Mouse (Mus musculus): ENCODE measurements at regions not wholly inside any gene's neighbourhood (a gene's known extent, or its start where the extent isn't known, plus 50 kb on each side); places are given as distances from the start of the nearest gene placed in this dataset.

- Histone ChIP-seq H3K4me2 (no peak overlapping the region), H3K9ac (no peak overlapping the region), H3K9me3 (replicated peaks) (no peaks in the 10 kb centered on the region), H3K4me3 (no peak overlapping the region), H3K36me3 (no peaks in the 10 kb centered on the region), H3K4me1 (replicated peaks) (0 out of 2 replicates have a peak, but pooled peaks cover 9% of the 10 kb centered on the region), H3K27ac (ENCODE audit: poor library complexity, severe bottlenecking) (no peak overlapping the region), H3K27me3 (replicated peaks) (no peaks in the 10 kb centered on the region)
- WGBS: 95% methylated on average over 3 of the region's 3 CpGs
- no peak for ATAC-seq (ENCODE audit: insufficient number of reproducible peaks, low FRiP score)
Measured at GRCm38 (mm10) chr2:128436378-128436777, 154.6 kb upstream of the Spdye4c start.

GRCm38 (mm10) chr2:128437698-128438097 lies 153.3 kb upstream of the Spdye4c start:
- H3K4me3 ChIP-seq: no peak overlapping the region
- no peak overlapping the region for H3K27ac ChIP-seq (ENCODE audit: poor library complexity, severe bottlenecking)
- 39% methylated on average over 7 of the region's 7 CpGs for WGBS
- H3K4me2 ChIP-seq: no peak overlapping the region
- H3K9me3 ChIP-seq (replicated peaks): no peaks in the 10 kb centered on the region
- no peaks in the 10 kb centered on the region for H3K27me3 ChIP-seq (replicated peaks)
- 0 out of 2 replicates have a peak, but pooled peaks cover 9% of the 10 kb centered on the region for H3K4me1 ChIP-seq (replicated peaks)
- no peak overlapping the region for H3K9ac ChIP-seq
- no peaks in the 10 kb centered on the region for H3K36me3 ChIP-seq
- 0 out of 2 replicates have a peak, but pooled peaks have one; percentile 39 for ATAC-seq (ENCODE audit: insufficient number of reproducible peaks, low FRiP score)

DNA sequence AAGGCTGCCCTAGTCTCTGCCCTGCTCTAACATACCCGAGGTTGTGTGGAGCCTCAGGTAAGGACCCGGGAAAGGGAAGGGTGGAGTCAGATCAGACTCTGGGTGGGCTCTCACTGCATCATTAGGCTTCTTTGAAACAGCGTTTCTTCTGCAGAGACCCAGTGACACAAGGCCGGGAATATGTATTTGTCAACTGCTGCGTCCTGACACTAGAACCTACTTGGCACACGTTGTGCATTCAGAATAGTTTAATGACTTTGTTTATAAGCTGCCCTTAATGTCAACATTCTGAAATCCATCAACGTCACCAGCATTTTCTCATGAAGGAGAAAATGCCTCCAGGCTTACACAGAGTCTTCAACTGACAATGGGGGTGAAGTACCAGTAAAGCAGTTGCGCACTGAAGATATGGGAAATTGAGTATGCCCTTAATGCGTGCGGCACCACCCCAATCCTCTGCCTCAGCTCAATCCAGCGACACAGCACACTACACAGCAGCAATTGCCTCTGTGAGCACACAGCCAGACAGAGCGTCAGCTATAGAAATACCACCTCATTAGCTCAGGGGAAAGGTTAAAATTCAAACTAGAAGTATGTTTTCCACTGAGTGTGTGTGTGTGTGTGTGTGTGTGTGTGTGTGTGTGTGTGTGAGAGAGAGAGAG lies 152.7 kb upstream of the Spdye4c start:
- Histone ChIP-seq H3K4me3 (no peak overlapping the region), H3K4me2 (no peak overlapping the region)
- WGBS: 66% methylated on average over 12 of the region's 12 CpGs

DNA sequence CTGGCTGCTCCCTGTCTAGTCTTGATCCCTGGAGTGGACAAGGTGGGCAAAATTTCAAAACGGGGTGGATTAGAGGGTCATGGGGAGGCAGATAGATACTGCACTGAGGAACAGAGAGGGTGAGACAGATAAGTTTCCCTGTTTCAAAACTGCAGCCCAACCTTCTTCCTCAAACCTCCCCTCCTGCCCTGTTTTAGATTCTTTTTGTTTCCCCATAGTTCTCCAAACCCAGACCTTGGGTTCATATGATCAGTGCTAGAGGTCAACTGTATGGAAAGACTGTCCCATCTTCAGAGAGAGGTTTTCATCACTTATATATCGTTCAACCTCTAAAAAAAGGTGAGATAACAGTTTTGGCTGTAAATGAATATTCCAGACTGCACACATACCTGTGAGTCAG lies 152.1 kb upstream of the Spdye4c start:
- H3K4me3 ChIP-seq: no peak overlapping the region
- no peaks in the 10 kb centered on the region for H3K9me3 ChIP-seq (replicated peaks)
- no peaks in the 10 kb centered on the region for H3K27me3 ChIP-seq (replicated peaks)
- WGBS: 54% methylated on average over 2 of the region's 2 CpGs
- H3K27ac ChIP-seq (ENCODE audit: poor library complexity, severe bottlenecking): no peak overlapping the region
- no peak overlapping the region for H3K4me2 ChIP-seq
- H3K36me3 ChIP-seq: no peaks in the 10 kb centered on the region
- no peak for ATAC-seq (ENCODE audit: insufficient number of reproducible peaks, low FRiP score)
- 0 out of 2 replicates have a peak, but pooled peaks cover 9% of the 10 kb centered on the region for H3K4me1 ChIP-seq (replicated peaks)
- no peak overlapping the region for H3K9ac ChIP-seq

More for the DNA sequence above, 152.7 kb upstream of the Spdye4c start:
- Histone ChIP-seq H3K4me1 (replicated peaks) (0 out of 2 replicates have a peak, but pooled peaks cover 9% of the 10 kb centered on the region), H3K27ac (ENCODE audit: poor library complexity, severe bottlenecking) (no peak overlapping the region), H3K27me3 (replicated peaks) (no peaks in the 10 kb centered on the region), H3K36me3 (no peaks in the 10 kb centered on the region), H3K9me3 (replicated peaks) (no peaks in the 10 kb centered on the region), H3K9ac (no peak overlapping the region)
- no peak for ATAC-seq (ENCODE audit: insufficient number of reproducible peaks, low FRiP score)

DNA sequence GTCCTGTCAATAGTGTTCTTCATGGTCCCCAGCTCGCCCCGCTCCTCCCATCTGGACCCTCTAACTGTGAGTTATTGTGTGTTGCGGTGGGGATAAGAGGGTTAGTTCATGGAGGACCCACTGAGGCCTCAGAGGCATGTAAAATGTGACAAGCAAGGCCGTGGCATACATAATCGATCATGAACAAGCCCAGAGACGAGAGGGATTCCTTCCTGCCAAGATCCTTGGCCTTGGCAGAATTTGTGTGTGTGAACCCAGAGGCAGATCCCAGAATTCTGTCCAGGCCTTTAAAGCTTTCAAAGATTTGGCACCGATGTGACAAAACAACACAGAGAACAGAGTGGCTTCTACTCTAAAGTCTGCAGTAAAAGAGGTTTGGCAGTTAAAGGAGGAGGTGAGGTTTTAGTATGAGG lies 146.4 kb upstream of the Spdye4c start:
- H3K4me2 ChIP-seq: no peak overlapping the region
- no peaks in the 10 kb centered on the region for H3K4me1 ChIP-seq (replicated peaks)
- no peaks in the 10 kb centered on the region for H3K36me3 ChIP-seq
- no peaks in the 10 kb centered on the region for H3K27me3 ChIP-seq (replicated peaks)
- H3K27ac ChIP-seq (ENCODE audit: poor library complexity, severe bottlenecking): no peak overlapping the region
- no peak overlapping the region for H3K4me3 ChIP-seq
- H3K9me3 ChIP-seq (replicated peaks): no peaks in the 10 kb centered on the region
- no peak overlapping the region for H3K9ac ChIP-seq
- 86% methylated on average over 7 of the region's 7 CpGs for WGBS
- no peak for ATAC-seq (ENCODE audit: insufficient number of reproducible peaks, low FRiP score)

GRCm38 (mm10) chr2:128445443-128445842 lies 145.6 kb upstream of the Spdye4c start:
- H3K4me2 ChIP-seq: no peak overlapping the region
- H3K36me3 ChIP-seq: no peaks in the 10 kb centered on the region
- no peaks in the 10 kb centered on the region for H3K9me3 ChIP-seq (replicated peaks)
- no peak overlapping the region for H3K9ac ChIP-seq
- H3K4me1 ChIP-seq (replicated peaks): no peaks in the 10 kb centered on the region
- ATAC-seq (ENCODE audit: insufficient number of reproducible peaks, low FRiP score): no peak
- H3K4me3 ChIP-seq: no peak overlapping the region
- 96% methylated on average over 5 of the region's 5 CpGs for WGBS
- no peak overlapping the region for H3K27ac ChIP-seq (ENCODE audit: poor library complexity, severe bottlenecking)
- no peaks in the 10 kb centered on the region for H3K27me3 ChIP-seq (replicated peaks)

- 71% methylated on average over 3 of the region's 3 CpGs for WGBS
- H3K36me3 ChIP-seq: no peaks in the 10 kb centered on the region
- no peak overlapping the region for H3K4me3 ChIP-seq
- H3K27ac ChIP-seq (ENCODE audit: poor library complexity, severe bottlenecking): no peak overlapping the region
- H3K27me3 ChIP-seq (replicated peaks): no peaks in the 10 kb centered on the region
- no peaks in the 10 kb centered on the region for H3K4me1 ChIP-seq (replicated peaks)
- ATAC-seq (ENCODE audit: insufficient number of reproducible peaks, low FRiP score): no peak
- H3K9ac ChIP-seq: no peak overlapping the region
- no peak overlapping the region for H3K4me2 ChIP-seq
- no peaks in the 10 kb centered on the region for H3K9me3 ChIP-seq (replicated peaks)
Measured at GRCm38 (mm10) chr2:128449294-128449693, 141.7 kb upstream of the Spdye4c start.

GRCm38 (mm10) chr2:128450045-128450444 lies 141.0 kb upstream of the Spdye4c start:
- no peak overlapping the region for H3K9ac ChIP-seq
- no peaks in the 10 kb centered on the region for H3K36me3 ChIP-seq
- H3K27ac ChIP-seq (ENCODE audit: poor library complexity, severe bottlenecking): no peak overlapping the region
- no peaks in the 10 kb centered on the region for H3K4me1 ChIP-seq (replicated peaks)
- H3K9me3 ChIP-seq (replicated peaks): no peaks in the 10 kb centered on the region
- no peaks in the 10 kb centered on the region for H3K27me3 ChIP-seq (replicated peaks)
- 89% methylated on average over 4 of the region's 4 CpGs for WGBS
- no peak overlapping the region for H3K4me2 ChIP-seq
- H3K4me3 ChIP-seq: no peak overlapping the region
- no peak for ATAC-seq (ENCODE audit: insufficient number of reproducible peaks, low FRiP score)

DNA sequence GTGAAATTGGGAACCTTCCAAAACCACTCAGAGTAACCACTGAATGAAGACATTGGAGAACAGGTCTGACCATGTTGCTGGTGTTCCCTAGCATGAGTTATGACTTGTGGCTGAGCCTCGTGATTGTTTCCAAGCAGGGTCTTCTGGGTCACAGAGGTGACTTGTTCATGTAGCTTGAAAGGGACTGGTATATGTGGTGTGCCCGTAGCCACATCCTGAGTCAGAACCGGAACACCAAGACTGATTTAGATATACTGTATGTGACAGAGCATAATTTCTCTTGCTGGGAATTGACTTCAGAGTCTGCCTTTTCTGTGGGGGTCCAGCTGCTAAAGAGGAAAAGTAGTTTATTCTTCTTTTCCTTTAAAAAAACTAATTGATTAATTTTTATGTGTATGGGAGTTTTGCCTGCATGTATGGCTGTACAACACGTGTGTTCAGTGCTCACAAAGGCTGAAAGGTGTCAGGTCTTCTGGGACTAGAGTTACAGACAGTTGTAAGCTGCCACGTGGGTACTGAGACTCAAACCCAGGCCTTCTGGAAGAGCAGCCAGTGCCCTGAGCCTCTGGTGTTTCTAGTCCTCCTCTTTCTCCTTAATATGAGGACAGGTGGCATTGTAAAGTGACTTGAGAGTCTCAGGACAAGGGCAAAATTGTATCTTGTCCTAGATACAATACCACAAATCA lies 139.3 kb upstream of the Spdye4c start:
- 71% methylated on average over 5 of the region's 5 CpGs for WGBS
- Histone ChIP-seq H3K9me3 (replicated peaks) (no peaks in the 10 kb centered on the region), H3K4me2 (no peak overlapping the region), H3K4me3 (no peak overlapping the region), H3K4me1 (replicated peaks) (no peaks in the 10 kb centered on the region), H3K36me3 (no peaks in the 10 kb centered on the region), H3K27me3 (replicated peaks) (no peaks in the 10 kb centered on the region), H3K27ac (ENCODE audit: poor library complexity, severe bottlenecking) (no peak overlapping the region), H3K9ac (no peak overlapping the region)
- no peak for ATAC-seq (ENCODE audit: insufficient number of reproducible peaks, low FRiP score)

GRCm38 (mm10) chr2:128452582-128452981 lies 138.4 kb upstream of the Spdye4c start:
- H3K36me3 ChIP-seq: no peaks in the 10 kb centered on the region
- no peak overlapping the region for H3K9ac ChIP-seq
- WGBS: 81% methylated on average over 1 of the region's 1 CpGs
- no peak overlapping the region for H3K4me3 ChIP-seq
- H3K4me2 ChIP-seq: no peak overlapping the region
- no peaks in the 10 kb centered on the region for H3K27me3 ChIP-seq (replicated peaks)
- H3K27ac ChIP-seq (ENCODE audit: poor library complexity, severe bottlenecking): no peak overlapping the region
- no peaks in the 10 kb centered on the region for H3K4me1 ChIP-seq (replicated peaks)
- no peaks in the 10 kb centered on the region for H3K9me3 ChIP-seq (replicated peaks)
- ATAC-seq (ENCODE audit: insufficient number of reproducible peaks, low FRiP score): no peak

DNA sequence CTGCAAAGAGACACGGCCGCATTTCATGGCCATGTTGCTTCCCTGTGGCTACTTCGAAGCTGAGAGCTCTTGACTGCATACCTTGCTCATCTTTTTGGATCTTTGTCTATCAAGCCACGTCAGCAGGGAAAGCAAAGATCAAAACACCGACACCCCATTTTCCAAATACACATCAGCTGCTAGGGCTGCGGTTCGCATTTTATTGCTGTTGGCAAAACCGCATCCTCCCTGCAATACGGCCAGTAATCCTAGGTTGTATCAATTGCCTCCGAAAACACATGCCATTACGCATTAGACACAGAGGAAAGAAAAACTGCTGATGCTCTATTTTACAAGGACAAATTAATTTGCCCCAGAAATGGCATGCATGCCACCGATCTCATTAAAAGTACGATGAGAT lies 136.5 kb upstream of the Spdye4c start:
- no peaks in the 10 kb centered on the region for H3K4me1 ChIP-seq (replicated peaks)
- H3K27me3 ChIP-seq (replicated peaks): no peaks in the 10 kb centered on the region
- WGBS: 88% methylated on average over 13 of the region's 13 CpGs
- H3K9me3 ChIP-seq (replicated peaks): no peaks in the 10 kb centered on the region
- no peaks in the 10 kb centered on the region for H3K36me3 ChIP-seq
- ATAC-seq (ENCODE audit: insufficient number of reproducible peaks, low FRiP score): no peak
- no peak overlapping the region for H3K4me3 ChIP-seq
- no peak overlapping the region for H3K4me2 ChIP-seq
- H3K9ac ChIP-seq: no peak overlapping the region
- no peak overlapping the region for H3K27ac ChIP-seq (ENCODE audit: poor library complexity, severe bottlenecking)
